Mouse (Mus musculus) forebrain, embryonic 10.5 days (tissue): ENCODE measurements at regions not wholly inside any gene's neighbourhood (a gene's known extent, or its start where the extent isn't known, plus 50 kb on each side); places are given as distances from the start of the nearest gene placed in this dataset.

ENCODE experiments used
- DNase-seq: peaks from one replicate; pipeline ENCODE4 v3.0.0-alpha.2; 2017; ENCODE audit warnings: low spot score; ENCODE audit errors: extremely low spot score
- H3K27ac ChIP-seq: fragments of 300-500 bp; sonication (generic); 2 replicates; pipeline ENCODE4 v1.5.1; 2016; ENCODE audit warnings: mild to moderate bottlenecking
- H3K27me3 ChIP-seq: fragments of 300-500 bp; sonication (generic); 2 replicates; pipeline ENCODE4 v1.6.1; 2016; ENCODE audit warnings: mild to moderate bottlenecking; ENCODE audit not compliant: poor library complexity, severe bottlenecking
- H3K36me3 ChIP-seq: fragments of 300-500 bp; sonication (generic); replicated peaks from 2 replicates; pipeline ENCODE4 v1.6.1; 2016; ENCODE audit warnings: mild to moderate bottlenecking, moderate library complexity
- H3K4me1 ChIP-seq: fragments of 300-500 bp; sonication (generic); 2 replicates; pipeline ENCODE4 v1.6.1; 2016
- H3K4me3 ChIP-seq: fragments of 300-500 bp; sonication (generic); 2 replicates; pipeline ENCODE4 v1.5.1; 2016; ENCODE audit warnings: mild to moderate bottlenecking, moderate library complexity
- H3K9me3 ChIP-seq: fragments of 300-500 bp; sonication (generic); 2 replicates; pipeline ENCODE4 v1.6.1; 2016; ENCODE audit warnings: mild to moderate bottlenecking, moderate library complexity
- WGBS: fragments of 180-500 bp; shearing (Covaris S2); methylation state at CpG from one replicate; pipeline ENCODE4 v1.1.7; 2016; 5-methylcytosine and 5-hydroxymethylcytosine counted together

GRCm38 (mm10) chr10:126186086-126186485 is 220.1 kb downstream of the Lrig3 start:
- Histone ChIP-seq H3K4me1 (no peaks in the 10 kb centered on the region), H3K27ac (no peak overlapping the region), H3K4me3 (no peak overlapping the region), H3K36me3 (no peaks in the 10 kb centered on the region), H3K27me3 (no peaks in the 10 kb centered on the region), H3K9me3 (no peaks in the 10 kb centered on the region; the same call in 1 of the 2 replicates)
- WGBS = 90% methylated on average over 10 of the region's 10 CpGs
- DNase-seq = no peak

DNA sequence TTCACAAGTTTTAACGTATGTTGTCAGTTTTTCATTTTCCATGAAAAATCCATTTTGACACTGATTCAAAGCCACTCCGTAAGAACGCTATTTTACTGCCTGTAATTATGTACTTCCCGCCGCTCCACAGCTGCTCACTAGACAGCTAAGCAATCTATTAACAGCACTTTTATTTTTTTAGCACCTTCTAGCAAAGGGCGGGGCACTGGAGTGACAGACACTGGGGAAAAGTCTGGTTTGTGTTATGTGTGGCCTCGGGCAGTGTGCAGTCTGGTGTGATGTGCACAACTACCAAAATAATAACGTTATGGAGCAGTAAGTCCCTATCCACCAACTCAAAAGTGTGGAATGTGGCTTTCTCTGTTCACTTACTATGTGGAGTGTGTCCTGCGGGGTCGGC is 223.0 kb downstream of the Lrig3 start:
- Histone ChIP-seq H3K9me3 (no peaks in the 10 kb centered on the region; the same call in 1 of the 2 replicates), H3K4me3 (no peak overlapping the region), H3K27me3 (no peaks in the 10 kb centered on the region), H3K4me1 (no peaks in the 10 kb centered on the region), H3K36me3 (no peaks in the 10 kb centered on the region), H3K27ac (no peak overlapping the region)
- DNase-seq = no peak
- 88% methylated on average over 10 of the region's 10 CpGs for WGBS
